Mouse (Mus musculus): ENCODE measurements around the gene Cyp2j5. TPM values are rescaled to one million over a fixed set of nuclear protein-coding genes. Genes with fewer than 3 reads are reported as not detected.
A peak's percentile ranks its signal among the peaks of the same experiment; 100 is the strongest.

The Cyp2j5 gene
- polyA plus RNA-seq (2012; rRNA removed): 315 and 329 TPM in 2 replicates

DNA sequence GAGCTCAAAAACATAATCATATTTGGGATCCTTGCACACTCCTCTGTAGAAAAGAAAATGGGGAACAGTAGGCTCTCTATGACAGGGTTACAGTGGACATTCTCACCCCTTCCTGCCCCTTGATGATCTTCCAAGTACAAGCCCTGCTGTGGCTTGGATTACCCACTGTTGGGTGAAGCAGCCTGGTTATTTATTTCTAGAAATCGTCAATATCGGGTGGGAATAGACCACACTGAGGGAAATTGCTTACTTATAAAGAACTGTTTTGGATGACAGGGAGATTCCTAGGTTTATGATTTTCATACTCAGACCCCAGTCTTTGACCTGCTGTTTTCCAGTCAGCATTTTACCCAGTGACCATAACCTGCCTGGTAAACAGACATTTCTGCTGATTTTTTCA is at the start of gene Cyp2j5:
Gene Cyp2j5 (minus strand): TSS at position 164 of the 400 bp plus-strand sequence.
- peaks cover under 1% of the 10 kb centered on the region; the same call in 1 of the 2 replicates for H3K36me3 ChIP-seq (ENCODE audit: control insufficient read depth, insufficient read depth, low read length)
- H3K27me3 ChIP-seq (replicated peaks; ENCODE audit: control insufficient read depth, insufficient read depth, low read length): no peaks in the 10 kb centered on the region
- WGBS: 48% methylated on average over 2 of the region's 2 CpGs
- H3K27ac ChIP-seq (ENCODE audit: insufficient read depth, low read depth, low read length): peak within 1 kb of the TSS; percentile 99
- TF ChIP-seq CTCF (conservative IDR thresholded peaks at IDR 0.05; ENCODE audit: insufficient read depth, insufficient read length, low read depth, low read length) (no peak), POLR2A (IDR thresholded peaks at IDR 0.05; ENCODE audit: low read depth, low read length) (peak; percentile 23)
- no peaks in the 10 kb centered on the region for H3K4me1 ChIP-seq (ENCODE audit: control insufficient read depth, insufficient read depth, low read length)
- peak; percentile 91 for DNase-seq
- peak within 1 kb of the TSS; percentile 59 for H3K4me3 ChIP-seq (ENCODE audit: insufficient read depth, low read depth, low read length)

DNA sequence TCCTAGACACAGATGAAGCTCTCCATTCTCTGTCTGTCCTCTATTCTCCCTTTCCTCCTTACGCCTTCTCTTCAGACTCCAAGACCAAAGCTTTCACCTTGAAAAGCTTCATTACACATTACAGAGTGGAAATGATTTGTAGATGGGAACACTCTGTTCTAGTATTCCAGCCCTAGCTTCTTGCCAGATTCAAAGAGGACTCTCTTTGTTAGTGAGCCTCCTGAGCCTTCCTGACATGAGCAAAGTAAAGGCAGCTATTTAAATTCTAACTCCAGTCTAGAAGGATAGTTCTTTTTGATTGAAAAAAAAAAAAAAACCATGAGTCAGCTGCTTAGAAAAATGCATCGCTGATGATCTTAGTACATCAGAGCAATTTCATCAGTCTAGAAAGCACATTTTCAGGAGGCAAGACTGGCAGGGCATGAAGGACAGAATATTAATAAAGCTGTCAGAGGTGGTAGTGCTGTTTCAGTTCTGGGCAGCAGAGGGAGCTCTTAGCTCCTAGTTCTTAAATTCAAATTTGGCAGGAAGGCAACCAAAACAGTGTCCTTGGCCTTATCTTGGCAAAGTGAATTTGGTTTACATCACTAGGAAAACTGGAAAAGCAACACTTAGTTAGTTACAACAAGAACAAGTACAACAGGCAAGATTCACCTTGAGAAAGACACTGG is 41.5 kb upstream of the Cyp2j5 start:
- DNase-seq: peak; percentile 63
- Histone ChIP-seq H3K27me3 (replicated peaks; ENCODE audit: control insufficient read depth, insufficient read depth, low read length) (no peaks in the 10 kb centered on the region), H3K36me3 (ENCODE audit: control insufficient read depth, insufficient read depth, low read length) (no peaks in the 10 kb centered on the region), H3K27ac (ENCODE audit: insufficient read depth, low read depth, low read length) (no peak overlapping the region), H3K4me1 (ENCODE audit: control insufficient read depth, insufficient read depth, low read length) (no peaks in the 10 kb centered on the region), H3K4me3 (ENCODE audit: insufficient read depth, low read depth, low read length) (no peak overlapping the region)
- TF ChIP-seq CTCF (conservative IDR thresholded peaks at IDR 0.05; ENCODE audit: insufficient read depth, insufficient read length, low read depth, low read length): peak; percentile 38
- TF ChIP-seq POLR2A (IDR thresholded peaks at IDR 0.05; ENCODE audit: low read depth, low read length): no peak
- 45% methylated on average over 2 of the region's 2 CpGs for WGBS

DNA sequence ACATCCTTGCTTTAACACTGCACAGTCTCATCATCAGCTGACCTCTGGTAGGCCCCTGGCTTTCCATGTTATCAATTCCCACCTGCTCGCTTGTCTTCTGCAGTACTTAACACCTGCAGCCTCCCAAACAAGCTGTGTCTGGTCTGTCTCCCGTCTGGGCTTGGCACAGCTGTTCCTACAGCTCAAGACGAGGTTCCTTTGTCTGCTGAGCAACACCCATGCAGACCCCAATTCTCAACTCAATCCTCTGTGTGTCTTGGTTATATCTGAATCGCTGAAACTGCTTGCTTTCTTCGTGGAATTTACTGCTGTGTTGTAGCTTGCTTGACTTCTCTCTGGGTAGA is 34.2 kb upstream of the Cyp2j5 start:
- no peaks in the 10 kb centered on the region for H3K4me1 ChIP-seq (ENCODE audit: control insufficient read depth, insufficient read depth, low read length)
- TF ChIP-seq POLR2A (IDR thresholded peaks at IDR 0.05; ENCODE audit: low read depth, low read length): no peak
- TF ChIP-seq CTCF (conservative IDR thresholded peaks at IDR 0.05; ENCODE audit: insufficient read depth, insufficient read length, low read depth, low read length): no peak
- WGBS: 71% methylated on average over 5 of the region's 5 CpGs
- DNase-seq: no peak
- H3K27ac ChIP-seq (ENCODE audit: insufficient read depth, low read depth, low read length): no peak overlapping the region
- no peaks in the 10 kb centered on the region for H3K27me3 ChIP-seq (replicated peaks; ENCODE audit: control insufficient read depth, insufficient read depth, low read length)
- H3K36me3 ChIP-seq (ENCODE audit: control insufficient read depth, insufficient read depth, low read length): no peaks in the 10 kb centered on the region
- H3K4me3 ChIP-seq (ENCODE audit: insufficient read depth, low read depth, low read length): no peak overlapping the region

DNA sequence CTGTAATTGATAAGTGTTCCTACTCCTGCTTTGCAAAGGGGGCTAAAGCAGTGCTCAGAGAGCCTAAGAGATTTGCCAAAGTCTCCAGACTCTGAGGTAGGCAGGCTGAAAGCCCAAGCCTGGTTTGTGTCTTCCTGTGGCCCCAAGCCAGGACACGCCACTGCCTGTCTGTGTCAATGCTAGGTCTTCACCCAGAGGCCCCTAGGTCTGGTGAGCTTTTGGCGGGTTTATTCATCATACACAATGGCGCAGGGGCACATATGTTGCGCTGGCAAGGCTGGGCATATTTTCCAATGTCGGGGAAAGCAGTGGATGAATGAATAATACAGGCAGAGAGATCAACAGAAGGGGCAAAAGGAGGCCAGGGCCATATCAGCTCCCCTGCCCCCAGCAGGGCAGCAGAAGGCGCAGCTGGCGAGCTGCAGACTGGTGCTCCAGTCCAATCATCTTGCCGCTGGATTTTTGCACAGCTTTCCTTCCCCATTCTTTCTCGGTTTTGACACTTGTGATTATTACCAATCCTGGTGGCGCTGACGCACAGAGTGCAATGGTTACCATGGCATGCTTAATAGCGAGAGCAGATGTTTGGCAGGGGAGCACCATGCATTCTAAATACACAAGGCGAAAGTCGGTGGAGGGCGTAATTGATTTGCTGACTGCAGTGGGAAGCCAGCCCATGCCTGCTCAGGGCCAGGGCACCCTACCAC is 33.7 kb upstream of the Cyp2j5 start:
- TF ChIP-seq POLR2A (IDR thresholded peaks at IDR 0.05; ENCODE audit: low read depth, low read length) (no peak), CTCF (conservative IDR thresholded peaks at IDR 0.05; ENCODE audit: insufficient read depth, insufficient read length, low read depth, low read length) (no peak)
- Histone ChIP-seq H3K27me3 (replicated peaks; ENCODE audit: control insufficient read depth, insufficient read depth, low read length) (no peaks in the 10 kb centered on the region), H3K36me3 (ENCODE audit: control insufficient read depth, insufficient read depth, low read length) (no peaks in the 10 kb centered on the region), H3K4me1 (ENCODE audit: control insufficient read depth, insufficient read depth, low read length) (no peaks in the 10 kb centered on the region), H3K27ac (ENCODE audit: insufficient read depth, low read depth, low read length) (no peak overlapping the region), H3K4me3 (ENCODE audit: insufficient read depth, low read depth, low read length) (no peak overlapping the region)
- DNase-seq: no peak
- 80% methylated on average over 15 of the region's 15 CpGs for WGBS

DNA sequence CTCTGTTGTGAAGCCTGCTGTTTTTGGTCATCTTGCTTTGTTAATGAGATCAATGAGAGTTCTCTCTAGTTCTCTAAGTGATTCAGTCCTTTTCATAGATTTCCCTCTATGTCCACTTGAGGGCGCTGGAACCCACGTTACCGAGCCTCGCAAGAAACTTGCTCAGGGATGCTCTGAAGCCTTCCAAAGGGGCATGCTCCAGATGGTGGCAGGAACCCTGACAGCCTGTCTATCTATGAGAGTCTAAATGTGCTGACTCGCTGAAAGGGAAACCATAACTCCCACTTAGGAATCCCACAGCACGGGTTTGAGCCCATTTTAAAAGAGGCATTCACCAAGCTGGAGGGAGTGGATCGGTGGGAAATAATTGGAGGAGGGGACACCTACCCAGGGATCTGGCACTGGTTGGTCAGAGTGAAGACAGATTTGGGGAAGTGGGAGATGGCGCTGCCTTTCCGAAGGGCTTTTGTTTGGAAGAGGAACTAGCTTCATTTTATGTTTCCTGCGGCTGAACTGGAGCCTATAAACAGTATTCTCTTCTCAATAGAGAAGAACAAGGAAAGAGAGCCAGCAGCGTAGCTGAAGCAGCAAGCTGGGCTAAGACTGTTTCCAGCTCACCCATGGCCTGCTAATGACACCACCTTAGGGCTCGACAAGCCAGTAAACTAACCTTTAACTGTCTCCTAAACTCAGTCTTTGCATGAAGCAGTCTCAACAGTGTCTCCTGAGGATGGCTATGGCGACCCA is 32.8 kb upstream of the Cyp2j5 start:
- DNase-seq: peak; percentile 31
- H3K27ac ChIP-seq (ENCODE audit: insufficient read depth, low read depth, low read length): no peak overlapping the region
- WGBS: 29% methylated on average over 13 of the region's 13 CpGs
- no peaks in the 10 kb centered on the region for H3K4me1 ChIP-seq (ENCODE audit: control insufficient read depth, insufficient read depth, low read length)
- no peaks in the 10 kb centered on the region for H3K27me3 ChIP-seq (replicated peaks; ENCODE audit: control insufficient read depth, insufficient read depth, low read length)
- no peaks in the 10 kb centered on the region for H3K36me3 ChIP-seq (ENCODE audit: control insufficient read depth, insufficient read depth, low read length)
- no peak overlapping the region for H3K4me3 ChIP-seq (ENCODE audit: insufficient read depth, low read depth, low read length)
- TF ChIP-seq POLR2A (IDR thresholded peaks at IDR 0.05; ENCODE audit: low read depth, low read length): no peak
- peak; percentile 54 for TF ChIP-seq CTCF (conservative IDR thresholded peaks at IDR 0.05; ENCODE audit: insufficient read depth, insufficient read length, low read depth, low read length)

DNA sequence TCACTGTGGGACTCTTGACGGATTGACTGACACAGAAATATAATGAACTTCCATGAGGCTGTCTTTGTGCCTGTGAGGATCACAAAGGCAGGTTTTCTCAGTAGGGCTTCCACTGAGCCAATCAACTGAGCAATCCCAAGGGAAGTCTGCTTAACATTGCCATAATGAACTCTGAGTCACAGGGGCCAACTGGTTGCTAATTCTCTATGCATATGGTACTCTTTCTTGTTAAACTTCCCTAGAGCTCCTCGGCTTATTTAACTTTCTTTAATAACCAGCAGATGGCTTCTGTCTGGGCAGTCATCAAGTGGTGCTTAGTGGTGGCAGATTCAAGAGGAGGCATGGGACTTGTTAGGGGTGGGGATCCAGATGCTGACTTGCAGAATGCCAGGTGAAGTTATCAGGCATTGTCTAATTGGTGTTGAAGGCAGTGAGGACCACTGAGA is 23.4 kb upstream of the Cyp2j5 start:
- Histone ChIP-seq H3K4me3 (ENCODE audit: insufficient read depth, low read depth, low read length) (no peak overlapping the region), H3K27me3 (replicated peaks; ENCODE audit: control insufficient read depth, insufficient read depth, low read length) (no peaks in the 10 kb centered on the region), H3K27ac (ENCODE audit: insufficient read depth, low read depth, low read length) (no peak overlapping the region), H3K4me1 (ENCODE audit: control insufficient read depth, insufficient read depth, low read length) (no peaks in the 10 kb centered on the region), H3K36me3 (ENCODE audit: control insufficient read depth, insufficient read depth, low read length) (no peaks in the 10 kb centered on the region)
- TF ChIP-seq POLR2A (IDR thresholded peaks at IDR 0.05; ENCODE audit: low read depth, low read length) (no peak), CTCF (conservative IDR thresholded peaks at IDR 0.05; ENCODE audit: insufficient read depth, insufficient read length, low read depth, low read length) (no peak)
- 79% methylated on average over 2 of the region's 2 CpGs for WGBS
- no peak for DNase-seq

DNA sequence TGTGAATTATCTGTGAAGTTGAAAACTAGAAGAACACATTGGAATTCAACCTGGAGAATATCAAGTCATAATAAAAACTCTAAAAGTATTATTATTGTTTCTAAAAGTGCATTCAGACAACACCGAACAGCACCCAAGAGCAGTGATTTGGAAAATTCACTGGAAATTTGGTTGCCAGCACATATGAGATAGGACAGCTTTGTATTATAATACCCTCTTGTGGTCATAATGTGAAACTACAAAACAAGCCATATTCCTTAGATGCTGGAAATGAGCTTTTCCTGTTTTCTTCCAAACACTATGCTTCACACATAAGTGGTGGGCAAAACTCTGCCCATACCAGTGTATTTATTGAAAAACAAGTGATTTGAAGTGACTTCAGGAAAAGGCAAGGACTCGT is 19.5 kb upstream of the Cyp2j5 start:
- no peaks in the 10 kb centered on the region for H3K36me3 ChIP-seq (ENCODE audit: control insufficient read depth, insufficient read depth, low read length)
- no peak overlapping the region for H3K27ac ChIP-seq (ENCODE audit: insufficient read depth, low read depth, low read length)
- peak; percentile 19 for DNase-seq
- H3K4me1 ChIP-seq (ENCODE audit: control insufficient read depth, insufficient read depth, low read length): 0 out of 2 replicates have a peak, but pooled peaks cover 2% of the 10 kb centered on the region
- H3K27me3 ChIP-seq (replicated peaks; ENCODE audit: control insufficient read depth, insufficient read depth, low read length): no peaks in the 10 kb centered on the region
- TF ChIP-seq CTCF (conservative IDR thresholded peaks at IDR 0.05; ENCODE audit: insufficient read depth, insufficient read length, low read depth, low read length) (0 out of 2 replicates have a peak, but pooled peaks have one; percentile 22), POLR2A (IDR thresholded peaks at IDR 0.05; ENCODE audit: low read depth, low read length) (no peak)
- 32% methylated on average over 2 of the region's 2 CpGs for WGBS
- H3K4me3 ChIP-seq (ENCODE audit: insufficient read depth, low read depth, low read length): no peak overlapping the region

Data from kidney, adult 2 months (tissue).